Mouse (Mus musculus) spleen, postnatal 36 days (tissue): ENCODE measurements around the gene Fbxo36.
A peak's percentile ranks its signal among the peaks of the same experiment; 100 is the strongest.

Experiments used
- DNase-seq, 2 experiments: peaks; one replicate each; pipeline ENCODE4 v3.0.0; 2022; ENCODE audit warnings: low spot score in 2 of 2, mixed read lengths in 1 of 2

Gene Fbxo36

DNA sequence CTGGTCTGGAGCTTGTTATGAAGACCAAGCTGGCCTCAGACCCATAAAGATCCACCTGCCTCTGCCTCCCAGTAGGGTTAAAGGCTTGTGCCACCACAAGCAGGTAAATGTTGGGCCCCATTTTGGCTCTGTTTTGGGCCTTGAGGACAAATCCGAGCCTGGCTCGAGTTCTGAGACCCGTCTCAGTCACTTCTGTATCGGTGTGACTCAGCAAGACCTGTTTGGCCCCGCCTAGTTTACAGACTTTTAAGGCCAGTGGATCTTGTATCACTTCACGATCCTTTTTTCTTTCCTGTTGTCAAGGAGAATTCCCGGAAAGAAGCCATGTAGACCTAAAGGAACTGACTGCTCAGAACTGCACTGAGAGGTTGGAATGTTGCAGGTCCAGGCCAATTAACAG, 50.9 kb downstream of the Fbxo36 start:
- no peak for DNase-seq

DNA sequence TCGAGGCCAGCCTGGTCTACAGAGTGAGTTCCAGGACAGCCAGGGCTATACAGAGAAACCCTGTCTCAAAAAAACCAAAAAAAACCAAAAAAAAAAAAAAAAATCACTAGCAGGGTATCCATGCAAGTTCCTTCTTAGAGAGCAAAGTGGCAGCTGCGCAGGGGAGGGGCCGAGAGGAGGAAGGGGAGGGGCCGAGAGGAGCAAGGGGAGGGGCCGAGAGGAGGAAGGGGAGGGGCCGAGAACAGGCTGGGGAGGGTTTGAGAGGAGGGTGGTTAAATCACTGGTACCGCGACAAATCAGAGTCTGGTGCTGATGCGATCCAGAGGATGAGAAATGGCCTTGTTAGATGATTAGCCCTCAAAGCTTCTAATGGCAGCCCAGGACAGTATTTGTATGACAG, 52.1 kb downstream of the Fbxo36 start:
- DNase-seq, result no peak

DNA sequence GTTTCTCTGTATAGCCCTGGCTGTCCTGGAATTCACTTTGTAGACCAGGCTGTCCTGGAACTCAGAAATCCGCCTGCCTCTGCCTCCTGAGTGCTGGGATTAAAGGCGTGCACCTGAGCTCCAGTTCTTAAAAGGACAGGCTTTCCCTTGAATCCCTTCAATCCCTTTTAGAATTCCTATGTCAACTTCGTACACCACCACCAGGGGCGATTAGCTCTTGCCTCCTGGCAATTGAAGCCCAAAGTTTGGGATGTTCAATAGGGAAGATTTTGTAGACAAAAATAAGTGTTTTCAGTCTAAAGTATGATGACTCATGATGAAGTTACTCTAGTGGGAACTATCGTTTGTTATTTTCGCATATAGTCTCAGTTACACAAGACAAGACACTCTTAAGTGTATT, 57.7 kb downstream of the Fbxo36 start:
- no peak for DNase-seq

DNA sequence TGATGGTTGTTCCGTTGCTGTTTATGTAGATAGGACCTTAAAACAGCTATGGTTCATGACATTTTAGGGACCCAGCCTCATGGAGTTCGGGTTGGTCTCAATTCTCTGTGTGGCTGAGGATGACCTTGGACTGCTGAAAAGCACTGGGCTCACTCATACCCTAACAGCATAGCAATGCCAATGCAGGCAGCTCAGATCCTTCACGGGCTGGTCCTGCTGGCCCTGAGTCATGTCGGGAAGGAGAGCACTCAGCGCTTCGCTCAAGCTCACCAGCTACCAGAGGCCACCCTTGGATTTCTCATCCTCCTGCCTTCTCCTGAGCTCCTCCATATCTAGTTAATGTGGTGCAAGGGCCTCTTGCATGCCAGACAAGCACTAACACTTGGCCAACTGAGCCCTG, 59.5 kb downstream of the Fbxo36 start:
- no peak for DNase-seq

DNA sequence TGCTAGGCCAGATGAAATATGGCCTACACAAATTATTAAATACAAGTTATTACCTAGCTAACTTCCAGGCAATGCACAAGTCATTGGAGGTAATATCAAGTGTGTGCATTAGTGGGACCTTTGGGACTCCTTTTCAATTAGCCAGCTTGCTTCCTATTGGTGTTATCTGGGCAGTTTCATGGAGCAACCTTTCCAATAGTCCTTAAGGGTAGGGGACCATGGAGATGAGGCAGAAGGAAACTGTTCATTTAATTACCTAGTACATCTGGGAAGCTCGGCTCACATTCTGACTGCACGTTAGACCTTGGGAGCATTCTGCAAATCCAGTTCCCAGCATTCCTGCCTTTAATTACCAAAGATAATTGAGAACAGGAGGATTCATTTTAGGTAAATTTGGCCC, 64.8 kb downstream of the Fbxo36 start:
- DNase-seq, result no peak

DNA sequence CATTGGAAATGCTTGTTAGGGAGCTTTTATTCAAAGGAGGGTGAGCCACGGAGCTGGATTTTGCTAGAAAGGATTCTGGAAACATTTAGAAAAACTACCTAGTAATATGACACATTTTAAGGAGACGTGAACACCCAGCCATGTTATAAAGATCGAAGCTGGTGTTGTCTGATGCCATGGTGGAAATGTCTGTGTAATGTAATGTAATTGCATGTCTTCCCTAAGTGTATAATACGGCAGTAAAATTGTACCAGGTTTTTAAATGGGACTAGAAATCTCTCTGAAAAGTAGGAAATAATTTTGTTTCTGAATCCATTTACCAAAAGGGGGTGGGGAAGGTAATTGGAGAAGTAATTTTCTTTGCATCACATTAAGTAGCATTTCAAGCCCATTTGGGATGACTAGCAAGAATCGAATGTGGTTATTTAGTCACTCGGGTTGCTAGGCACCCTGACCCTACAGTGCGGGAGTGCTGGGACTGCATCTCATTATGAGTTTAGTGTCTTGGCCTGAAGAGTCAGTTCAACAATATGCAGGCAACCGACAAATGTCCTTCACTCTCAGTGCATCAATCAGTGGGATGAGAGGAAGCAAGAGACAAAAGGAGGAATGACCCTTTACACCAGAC, 70.7 kb downstream of the Fbxo36 start:
- DNase-seq, result no peak

DNA sequence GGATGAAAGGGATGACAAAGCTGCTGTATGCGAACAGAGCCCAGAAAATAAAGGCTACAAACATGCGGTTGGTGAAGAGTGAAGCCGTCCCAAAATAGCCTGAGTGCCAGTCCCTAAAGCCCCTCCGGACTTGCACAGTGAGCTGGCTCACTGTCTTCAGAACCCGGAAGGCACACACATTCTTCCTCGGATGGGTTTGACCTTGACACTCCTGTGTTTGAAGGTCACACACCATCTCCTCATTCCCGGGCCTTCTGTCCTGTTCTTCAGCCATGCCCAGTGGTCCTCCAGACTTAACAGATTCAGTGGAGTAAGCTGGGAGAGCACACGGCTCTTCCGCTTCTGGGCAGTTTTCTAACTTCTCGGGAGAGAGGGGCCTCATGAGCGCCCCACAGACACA, 72.9 kb downstream of the Fbxo36 start:
- no peak for DNase-seq

DNA sequence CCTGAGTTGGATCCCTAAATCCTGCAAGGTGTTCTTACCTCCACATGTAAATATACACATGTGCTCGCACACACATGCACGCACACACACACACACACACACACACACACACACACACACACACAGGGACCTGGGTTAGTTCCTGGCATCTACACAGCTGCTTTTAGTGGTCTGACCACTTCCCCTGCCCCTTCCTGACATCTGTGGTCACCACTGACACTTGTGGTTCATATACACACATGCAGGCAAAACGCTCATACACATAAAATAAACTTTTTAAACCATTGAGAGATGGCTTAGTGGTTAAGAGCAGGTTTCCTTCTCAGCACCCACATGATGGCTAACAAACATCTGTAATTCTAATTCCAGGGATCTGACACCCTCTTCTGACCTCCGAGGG, 75.4 kb downstream of the Fbxo36 start:
- no peak for DNase-seq

DNA sequence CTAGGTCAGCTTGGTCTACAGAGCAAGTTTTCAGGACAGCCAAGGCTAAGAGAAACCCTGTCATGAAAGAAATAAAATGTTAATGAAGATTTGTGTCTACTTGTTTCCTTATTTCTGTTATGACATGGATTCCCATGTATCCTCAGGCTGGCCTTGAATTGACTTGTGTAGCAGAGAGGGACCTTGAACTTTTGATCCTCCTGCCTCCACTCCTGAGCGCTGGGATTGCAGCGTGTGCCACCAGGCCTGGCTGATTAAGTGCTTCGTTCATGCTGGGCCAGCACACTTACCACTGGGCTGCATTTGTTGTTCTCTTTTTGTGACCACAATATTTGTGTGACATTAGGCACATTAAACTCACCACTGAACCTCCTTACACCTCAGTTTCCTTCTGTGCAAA, 79.2 kb downstream of the Fbxo36 start:
- DNase-seq, result no peak

DNA sequence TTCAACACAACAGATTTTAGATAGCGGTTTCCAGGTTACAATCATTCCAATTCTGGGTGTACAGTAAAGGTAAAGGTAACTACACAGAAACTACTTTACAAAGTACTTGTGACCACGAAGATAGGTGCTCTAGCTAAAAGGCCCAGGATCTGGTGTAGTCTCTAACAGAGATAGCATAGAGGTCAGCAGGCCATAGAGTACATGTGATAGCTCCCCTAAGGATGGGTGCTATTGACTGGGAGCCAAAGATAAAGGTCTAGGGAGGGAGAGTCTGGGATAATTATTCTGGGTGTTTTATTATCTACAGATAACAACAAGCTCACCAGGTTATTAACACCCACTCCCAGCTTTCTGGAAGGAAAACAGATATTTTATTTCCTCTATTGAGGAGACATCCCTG, 83.8 kb downstream of the Fbxo36 start:
- no peak for DNase-seq

DNA sequence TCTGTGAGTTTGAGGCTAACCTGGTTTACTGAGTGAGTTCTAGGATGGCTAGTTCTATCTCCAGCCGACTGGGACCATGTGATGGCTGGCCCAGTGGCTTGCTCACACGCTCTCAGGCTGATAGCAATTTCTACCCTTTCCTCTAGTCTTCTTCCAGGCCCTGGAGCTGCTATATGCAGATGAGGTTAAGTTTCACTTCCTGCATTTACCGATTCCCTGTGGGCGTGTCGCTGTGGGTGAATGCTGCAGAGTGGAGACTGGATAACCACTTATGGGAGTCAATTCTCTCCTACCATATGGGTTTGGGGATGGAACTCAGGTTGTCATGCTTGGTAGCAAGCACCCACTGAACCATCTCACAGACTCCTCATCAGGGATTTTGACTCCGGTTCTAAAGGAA, 84.5 kb downstream of the Fbxo36 start:
- DNase-seq, result no peak

DNA sequence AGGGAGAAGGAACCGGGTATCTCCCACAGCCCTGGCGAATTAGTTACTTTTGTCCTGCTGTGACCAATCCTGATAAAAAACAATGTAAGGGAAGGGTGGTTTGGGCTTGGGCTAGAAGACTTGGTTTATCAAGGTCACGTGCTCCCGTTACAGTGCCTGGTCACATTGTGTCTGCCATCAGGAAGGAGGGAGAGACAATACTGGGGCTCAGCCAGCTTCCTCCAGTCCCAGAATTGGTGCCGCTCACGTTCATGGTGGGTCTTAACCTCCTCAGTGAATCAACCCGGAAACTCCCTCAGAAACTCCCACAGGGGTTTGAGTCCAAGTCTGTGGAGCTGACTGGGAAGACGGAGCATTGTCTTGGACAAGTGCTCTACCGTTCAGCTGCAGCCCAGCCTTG, 86.0 kb downstream of the Fbxo36 start:
- DNase-seq, result no peak

DNA sequence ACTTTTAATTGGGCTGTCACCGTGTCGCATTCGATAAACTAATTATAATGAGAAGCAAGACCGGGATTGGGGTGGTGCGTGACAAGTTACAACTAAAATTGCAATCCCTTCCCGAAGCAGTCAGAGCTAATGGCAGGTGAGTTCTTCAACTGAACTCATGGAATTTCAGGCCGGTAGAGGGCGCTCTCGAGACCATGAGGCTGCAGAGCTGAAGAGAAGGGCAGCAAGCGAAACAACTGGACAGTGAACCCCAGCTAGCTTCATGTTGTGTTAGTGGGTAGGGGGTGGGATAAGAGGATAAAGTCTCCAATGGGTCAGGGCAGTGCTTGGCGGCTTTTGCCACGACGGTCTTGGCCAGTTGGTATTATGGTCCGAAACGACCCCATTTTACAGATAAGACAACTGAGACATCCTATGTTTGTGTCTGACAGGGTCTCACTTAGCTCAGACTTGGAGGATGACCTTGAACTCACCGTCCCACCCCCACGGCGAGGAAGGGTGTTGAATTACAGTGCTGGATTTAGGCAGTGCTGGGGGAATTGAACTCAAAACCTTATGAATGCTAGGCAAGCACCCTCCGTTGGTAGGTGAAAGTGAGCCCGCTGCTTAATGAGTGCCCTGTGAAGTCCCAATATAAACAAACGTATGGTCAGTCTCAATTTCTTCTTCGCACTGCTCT, 94.0 kb downstream of the Fbxo36 start:
- no peak for DNase-seq

DNA sequence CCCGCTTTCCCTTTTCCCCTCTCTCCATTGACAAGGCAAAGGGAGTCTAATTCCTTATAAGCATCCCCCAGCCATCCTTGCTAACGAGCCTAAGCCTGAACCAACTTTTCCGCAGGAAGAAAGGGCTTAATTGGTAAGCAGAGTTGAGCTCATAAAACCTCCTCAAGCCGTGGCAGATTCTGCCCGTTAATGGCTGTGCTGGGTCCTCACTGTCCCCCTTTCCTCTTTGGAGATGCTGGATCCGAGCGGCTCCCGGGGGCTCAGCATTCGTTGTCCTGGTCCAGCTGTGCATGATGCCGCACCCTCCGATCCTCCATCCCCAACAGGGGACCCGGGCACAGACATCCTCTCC, 94.5 kb downstream of the Fbxo36 start:
- no peak for DNase-seq

DNA sequence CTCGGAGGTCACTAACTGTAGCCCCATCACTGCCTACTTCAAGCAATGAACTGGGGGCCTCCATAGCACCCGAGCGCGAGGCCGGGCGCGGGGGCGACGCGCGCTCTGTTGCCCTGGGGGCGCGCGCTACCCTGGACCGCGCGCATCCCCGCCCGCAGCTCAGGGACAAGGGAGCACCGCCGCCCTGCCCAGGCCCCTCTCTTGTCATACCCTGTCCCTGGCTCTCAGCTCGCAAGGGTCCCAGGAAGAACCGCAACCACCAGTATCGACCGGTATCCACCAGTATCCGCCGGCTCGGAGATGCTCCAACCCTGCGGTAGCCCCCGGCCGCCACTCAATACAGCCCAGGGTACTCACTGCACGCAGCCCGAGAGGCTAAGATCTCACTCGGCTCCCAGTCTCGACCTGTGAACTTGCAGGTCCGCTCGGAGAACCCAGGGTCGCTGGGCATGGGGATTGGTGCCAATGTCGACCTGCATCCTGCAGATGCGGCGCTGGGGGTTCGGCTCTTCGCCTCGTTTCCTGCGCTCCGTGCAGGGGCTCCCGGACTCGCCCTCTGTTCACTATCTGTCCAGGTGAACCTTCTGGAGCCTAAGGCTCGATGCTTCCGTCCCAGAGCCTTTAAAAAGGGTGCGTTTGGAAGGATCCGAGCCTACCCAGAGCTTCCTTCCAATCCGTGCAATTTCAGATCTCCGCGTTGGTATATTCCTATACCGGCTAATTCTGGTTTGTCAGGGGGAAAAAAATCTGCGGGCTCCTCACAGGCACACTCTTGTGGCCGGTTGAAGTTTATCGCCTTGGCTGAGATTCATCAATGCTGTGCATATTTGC, 95.1 kb downstream of the Fbxo36 start, which contains the start of gene Slc16a14:
TSS of gene Slc16a14 (minus strand) at position 632 of the 831 bp plus-strand sequence.
- no peak for DNase-seq

DNA sequence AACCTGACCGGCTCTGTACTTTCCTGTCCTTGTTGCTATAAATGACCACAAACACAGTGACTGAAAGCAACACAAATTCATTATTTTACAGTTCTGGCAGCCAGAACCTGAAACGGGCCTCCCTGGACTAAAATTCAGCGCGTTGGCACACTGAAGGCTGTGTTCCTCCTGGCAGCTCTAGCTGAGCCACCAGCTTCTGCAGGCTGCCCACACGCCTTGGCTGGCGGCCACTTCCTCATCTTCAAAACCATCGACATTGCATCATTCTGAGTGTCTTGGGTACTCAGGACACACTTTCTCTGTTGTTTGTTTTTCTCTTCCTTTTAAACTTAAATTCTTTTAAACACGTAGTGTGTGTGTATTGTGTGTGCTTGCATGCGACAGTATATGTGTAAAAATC, 96.0 kb downstream of the Fbxo36 start:
- DNase-seq, result peak in 1 of 2 experiments; percentile 41

DNA sequence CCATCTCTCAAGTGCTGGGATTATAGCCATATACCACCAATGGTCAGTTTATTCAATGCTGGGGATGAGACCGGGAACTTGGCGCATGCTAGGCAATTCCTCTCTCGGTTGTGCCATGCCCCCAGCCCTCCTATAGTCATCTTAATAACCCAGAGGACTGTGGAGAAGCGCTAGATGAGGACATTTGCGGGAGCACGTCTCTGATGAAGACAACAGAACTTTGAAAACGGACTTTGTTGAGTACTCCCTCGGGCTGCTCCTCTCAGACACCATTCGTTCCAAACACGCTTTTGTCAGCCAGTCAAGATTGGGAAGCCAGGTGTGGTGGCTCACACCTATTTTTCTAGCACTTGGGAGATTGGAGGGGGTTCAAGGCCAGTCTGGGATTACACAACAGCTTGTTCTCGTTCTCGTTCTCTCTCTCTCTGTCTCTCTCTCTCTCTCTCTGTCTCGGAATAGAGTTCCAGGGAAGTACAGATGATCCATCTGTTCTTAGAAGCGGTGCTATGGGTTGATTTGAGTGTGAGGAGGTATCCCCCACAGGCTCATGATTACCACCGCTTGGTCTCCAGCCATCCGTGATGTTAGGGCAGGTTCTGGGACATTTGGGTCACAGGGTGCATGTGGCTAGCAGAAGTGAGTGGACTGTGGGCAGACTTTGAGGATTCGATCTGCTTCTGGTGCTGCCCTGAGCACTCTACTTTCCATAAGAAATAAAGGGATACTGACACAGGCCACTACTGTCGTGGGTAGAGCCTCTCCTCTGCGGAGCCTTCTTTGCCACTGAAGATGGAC, 97.3 kb downstream of the Fbxo36 start:
- DNase-seq, result no peak

DNA sequence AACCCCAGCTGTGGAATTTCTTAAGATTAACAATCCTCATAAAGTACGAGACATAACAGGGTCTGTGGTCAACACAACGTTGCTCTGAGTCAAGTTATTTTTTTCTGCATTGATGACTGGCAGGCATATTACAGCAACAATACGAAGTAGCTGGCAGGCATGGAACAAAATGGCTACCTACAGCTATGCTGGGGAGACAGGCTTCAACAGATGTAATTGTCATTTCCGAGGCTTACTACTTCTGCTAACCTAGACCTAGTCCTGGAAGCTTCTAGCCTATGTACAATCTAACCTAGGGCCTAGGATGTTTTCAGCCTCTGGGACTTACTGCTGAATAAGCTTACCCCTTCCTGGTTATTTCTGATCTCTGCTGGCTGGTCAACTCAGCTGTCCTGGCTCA, 99.8 kb downstream of the Fbxo36 start:
- no peak for DNase-seq

DNA sequence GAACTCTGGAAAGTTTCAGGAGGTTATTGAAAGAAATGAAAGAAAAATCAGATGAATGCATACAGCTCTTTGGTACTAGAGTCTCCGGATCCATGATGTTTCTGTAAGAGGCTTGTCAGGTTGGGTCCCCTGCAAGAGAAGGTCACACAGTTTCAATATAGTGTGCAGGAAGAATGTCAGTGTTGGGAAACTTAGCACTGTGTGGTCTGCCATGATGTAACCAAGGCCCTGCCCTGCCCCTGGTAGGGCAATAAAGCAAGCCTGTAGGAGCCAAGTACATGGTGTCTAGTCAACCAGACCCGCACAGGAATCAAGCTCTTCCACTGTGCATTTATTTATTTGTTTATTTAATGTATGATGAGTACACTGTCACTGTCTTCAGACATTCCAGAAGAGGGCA, 100.7 kb downstream of the Fbxo36 start:
- no peak for DNase-seq

DNA sequence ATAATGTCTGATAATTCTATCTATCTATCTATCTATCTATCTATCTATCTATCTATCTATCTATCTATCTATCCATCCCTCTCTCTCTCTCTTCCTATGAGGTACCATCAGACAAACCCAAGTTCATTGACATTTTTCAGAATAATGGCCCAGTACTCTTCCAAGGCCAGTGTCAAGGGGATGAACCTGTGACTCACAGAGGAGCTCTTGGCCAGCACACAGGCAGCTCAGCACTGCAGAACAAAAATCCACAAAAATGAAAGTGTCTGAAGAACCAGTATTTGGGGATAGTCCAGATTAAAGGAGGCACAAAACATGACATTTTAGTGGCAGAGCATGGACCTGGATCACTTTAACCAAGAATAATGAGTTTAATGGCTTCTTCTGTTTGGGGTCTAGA, 103.0 kb downstream of the Fbxo36 start:
- DNase-seq, result no peak

DNA sequence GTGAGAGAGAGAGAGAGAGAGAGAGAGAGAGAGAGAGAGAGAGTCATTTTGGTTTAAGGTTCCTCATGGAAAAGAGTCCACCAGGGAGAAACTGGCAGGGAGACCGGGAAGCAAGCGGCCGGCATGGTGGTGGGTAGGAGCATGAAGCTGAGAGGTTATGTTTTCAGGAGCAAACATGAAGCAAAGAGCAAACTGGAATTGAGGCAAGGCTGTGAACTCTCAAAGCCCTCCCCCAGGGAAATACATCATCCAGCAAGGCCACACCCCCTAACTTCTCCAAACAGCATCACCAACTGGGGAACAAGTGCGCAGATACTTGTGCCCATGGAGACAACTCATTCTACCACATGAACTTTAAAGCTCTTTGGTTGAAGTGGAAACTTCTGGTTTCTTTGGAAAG, 103.9 kb downstream of the Fbxo36 start:
- no peak for DNase-seq

DNA sequence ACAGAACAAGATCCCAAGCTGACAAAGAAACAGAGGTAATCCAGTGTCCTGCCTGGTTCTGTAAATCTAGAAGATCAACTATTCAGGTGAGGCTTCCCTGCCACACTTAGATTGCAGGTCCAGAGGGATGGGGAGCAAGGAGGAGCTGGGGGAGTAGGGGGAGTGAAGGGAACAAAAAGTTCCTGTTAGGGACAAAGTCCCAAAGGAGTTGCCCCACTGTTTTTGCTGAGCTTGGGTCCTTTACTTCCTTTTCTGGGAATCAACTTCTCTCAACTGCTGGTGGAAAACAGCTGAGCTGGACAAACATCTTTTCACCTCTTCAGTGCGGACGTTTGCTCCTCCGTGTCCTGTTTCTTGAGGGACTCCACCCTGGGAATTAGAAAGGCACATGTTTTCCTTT, 106.3 kb downstream of the Fbxo36 start:
- no peak for DNase-seq
